Mouse (Mus musculus) CH12.LX (cell line): ENCODE measurements around the gene Tmem97. TPM values are rescaled to one million over a fixed set of nuclear protein-coding genes. Genes with fewer than 3 reads are reported as not detected.

Source experiments
- DNase-seq: peaks from one replicate; pipeline ENCODE4 v3.0.0-alpha.2; 2013; ENCODE audit errors: extremely low read depth
- H3K27ac ChIP-seq: 2 replicates; pipeline ENCODE4 v1.5.1; 2012; ENCODE audit warnings: low read depth, mild to moderate bottlenecking, control low read depth, moderate library complexity; ENCODE audit not compliant: insufficient read depth
- H3K27me3 ChIP-seq: replicated peaks from 2 replicates; pipeline ENCODE3; 2012; ENCODE audit warnings: inconsistent platforms
- H3K36me3 ChIP-seq, 2 experiments: replicated peaks in 1 of 2; 2 replicates each; pipeline versions ENCODE3 to v1.6.1; 2012; ENCODE audit warnings: inconsistent platforms in 1 of 2, low read length in 1 of 2, mild to moderate bottlenecking in 1 of 2, mixed read lengths in 1 of 2, moderate library complexity in 1 of 2; ENCODE audit not compliant: control insufficient read depth in 1 of 2, insufficient read depth in 1 of 2
- H3K4me1 ChIP-seq, 2 experiments: 2 replicates each; pipeline ENCODE4 v1.6.1; 2012; ENCODE audit warnings: inconsistent platforms in 1 of 2, moderate library complexity in 1 of 2; ENCODE audit not compliant: insufficient read depth in 2 of 2, control insufficient read depth in 1 of 2
- H3K4me2 ChIP-seq: 2 replicates; pipeline ENCODE4 v1.6.1; 2012; ENCODE audit warnings: low read depth, mild to moderate bottlenecking, control low read depth; ENCODE audit not compliant: poor library complexity, insufficient read depth, severe bottlenecking
- H3K4me3 ChIP-seq, 3 experiments: fragments of 150-350 bp in 1 of 3; sonication (generic) in 1 of 3; replicated peaks in 1 of 3; 2 replicates each; pipeline versions ENCODE3 to v1.5.1; 2011 to 2012; ENCODE audit warnings: low read depth in 2 of 3, low read length in 2 of 3, mild to moderate bottlenecking in 2 of 3, moderate library complexity in 2 of 3, control low read depth in 1 of 3, improper control_type of control experiment in 1 of 3, inconsistent platforms in 1 of 3, mixed read lengths in 1 of 3; ENCODE audit not compliant: poor library complexity in 1 of 3
- H3K79me2 ChIP-seq: replicated peaks from 2 replicates; pipeline ENCODE4 v1.6.1; 2012; ENCODE audit warnings: mild to moderate bottlenecking, moderate library complexity; ENCODE audit not compliant: control insufficient read depth, poor library complexity, insufficient read depth, severe bottlenecking; ENCODE audit errors: extremely low read depth
- H3K9ac ChIP-seq: 2 replicates; pipeline ENCODE4 v1.6.1; 2012; ENCODE audit warnings: low read depth, mild to moderate bottlenecking, control low read depth, moderate library complexity; ENCODE audit not compliant: insufficient read depth
- H3K9me3 ChIP-seq: replicated peaks from 2 replicates; pipeline ENCODE3; 2012; ENCODE audit warnings: low read length, inconsistent platforms, mixed read lengths
- BHLHE40 ChIP-seq: IDR thresholded peaks from 2 replicates; pipeline ENCODE4 v1.6.1; 2011; ENCODE audit warnings: mild to moderate bottlenecking, low read depth, low read length, improper control_type of control experiment
- CHD2 ChIP-seq: IDR thresholded peaks from 2 replicates; pipeline ENCODE4 v1.6.1; 2011; ENCODE audit warnings: low read length, improper control_type of control experiment
- EP300 ChIP-seq: IDR thresholded peaks from 2 replicates; pipeline ENCODE4 v1.6.1; 2011; ENCODE audit warnings: low read length, improper control_type of control experiment
- GABPA ChIP-seq: IDR thresholded peaks from 2 replicates; pipeline ENCODE4 v1.6.1; 2012; ENCODE audit warnings: low read depth, low read length, improper control_type of control experiment, inconsistent platforms; ENCODE audit not compliant: insufficient replicate concordance
- HCFC1 ChIP-seq: IDR thresholded peaks from 2 replicates; pipeline ENCODE4 v1.6.1; 2012; ENCODE audit warnings: low read depth, mild to moderate bottlenecking, inconsistent platforms, low read length, improper control_type of control experiment
- IRF4 ChIP-seq: IDR thresholded peaks from 2 replicates; pipeline ENCODE4 v1.6.1; 2014; ENCODE audit warnings: low read depth, mild to moderate bottlenecking, inconsistent platforms, low read length, improper control_type of control experiment
- JUN ChIP-seq: IDR thresholded peaks from 2 replicates; pipeline ENCODE4 v1.6.1; 2011; ENCODE audit warnings: low read depth, mild to moderate bottlenecking, low read length, improper control_type of control experiment, moderate library complexity; ENCODE audit not compliant: insufficient read depth
- JUND ChIP-seq: conservative IDR thresholded peaks from 2 replicates; pipeline ENCODE4 v1.6.1; 2011; ENCODE audit warnings: low read depth, low read length, improper control_type of control experiment
- MAX ChIP-seq: IDR thresholded peaks from 2 replicates; pipeline ENCODE4 v1.6.1; 2011; ENCODE audit warnings: low read length, improper control_type of control experiment
- MAZ ChIP-seq: IDR thresholded peaks from 2 replicates; pipeline ENCODE4 v1.6.1; 2012; ENCODE audit warnings: low read depth, mild to moderate bottlenecking, inconsistent platforms, low read length, improper control_type of control experiment, moderate library complexity
- MEF2A ChIP-seq: IDR thresholded peaks from 2 replicates; pipeline ENCODE4 v1.6.1; 2014; ENCODE audit warnings: low read depth, mild to moderate bottlenecking, inconsistent platforms, low read length, improper control_type of control experiment, borderline replicate concordance
- MXI1 ChIP-seq: IDR thresholded peaks from 2 replicates; pipeline ENCODE4 v1.6.1; 2011; ENCODE audit warnings: mild to moderate bottlenecking, low read depth, low read length, improper control_type of control experiment
- NELFE ChIP-seq: IDR thresholded peaks from 2 replicates; pipeline ENCODE4 v1.6.1; 2011; ENCODE audit warnings: low read depth, low read length, improper control_type of control experiment
- PAX5 ChIP-seq: IDR thresholded peaks from 2 replicates; pipeline ENCODE4 v1.6.1; 2012; ENCODE audit warnings: low read length, inconsistent platforms, mixed read lengths
- POLR2A ChIP-seq: IDR thresholded peaks from 2 replicates; pipeline ENCODE4 v1.6.1; 2011; ENCODE audit warnings: low read depth, mild to moderate bottlenecking, improper control_type of control experiment, low read length
- SIN3A ChIP-seq: IDR thresholded peaks from 2 replicates; pipeline ENCODE4 v1.6.1; 2012; ENCODE audit warnings: low read length, improper control_type of control experiment, inconsistent platforms
- TBP ChIP-seq: conservative IDR thresholded peaks from 2 replicates; pipeline ENCODE4 v1.6.1; 2011; ENCODE audit warnings: low read depth, low read length, improper control_type of control experiment
- TCF12 ChIP-seq: IDR thresholded peaks from 2 replicates; pipeline ENCODE4 v1.6.1; 2014; ENCODE audit warnings: low read depth, mild to moderate bottlenecking, inconsistent platforms, low read length, improper control_type of control experiment
- UBTF ChIP-seq: IDR thresholded peaks from 2 replicates; pipeline ENCODE4 v1.6.1; 2012; ENCODE audit warnings: low read depth, mild to moderate bottlenecking, inconsistent platforms, low read length, improper control_type of control experiment, moderate library complexity
- USF1 ChIP-seq: IDR thresholded peaks from 2 replicates; pipeline ENCODE4 v1.6.1; 2014; ENCODE audit warnings: low read depth, mild to moderate bottlenecking, inconsistent platforms, low read length, improper control_type of control experiment
- USF2 ChIP-seq: conservative IDR thresholded peaks from 2 replicates; pipeline ENCODE4 v1.6.1; 2011; ENCODE audit warnings: low read depth, low read length, improper control_type of control experiment
- ZC3H11A ChIP-seq: IDR thresholded peaks from 2 replicates; pipeline ENCODE4 v1.6.1; 2012; ENCODE audit warnings: low read depth, mild to moderate bottlenecking, inconsistent platforms, low read length, improper control_type of control experiment
- ZKSCAN1 ChIP-seq: IDR thresholded peaks from 2 replicates; pipeline ENCODE4 v1.6.1; 2012; ENCODE audit warnings: low read depth, inconsistent platforms, low read length, improper control_type of control experiment, borderline replicate concordance
- ZNF384 ChIP-seq: IDR thresholded peaks from 2 replicates; pipeline ENCODE4 v1.6.1; 2012; ENCODE audit warnings: low read depth, low read length, improper control_type of control experiment, inconsistent platforms
- dilution Hi-C: fragments of 300-500 bp; cut with MboI; formaldehyde crosslinking; loops from 2 replicates; pipeline ENCODE4 v1.14.3; 2020; ENCODE audit warnings: low sequenced_read_pairs; ENCODE audit not compliant: extremely low pct_unique_long_range_greater_than_20kb, extremely low pct_ligation_motif_present
- in situ Hi-C: fragments of 300-500 bp; cut with MboI; formaldehyde crosslinking; loops from 3 replicates; pipeline ENCODE4 v1.14.3; 2019; ENCODE audit warnings: low sequenced_read_pairs, low pct_ligation_motif_present, low pct_unique_long_range_greater_than_20kb, mixed read lengths
- polyA plus RNA-seq: library from polyadenylated mRNA; unstranded; fragments of >175 nt; gene quantifications from 2 replicates; pipeline ENCODE4 v1.2.1, GENCODE M21; 2012; ENCODE audit warnings: low read depth; ENCODE audit not compliant: insufficient read length
- total RNA-seq, 2 experiments: library from RNA; depleted of rRNA; stranded (reverse); fragments of 300-350 nt in 1 of 2; fragments of >200 nt in 1 of 2; gene quantifications; 2 replicates each; pipeline ENCODE4 v1.2.3; 2012 to 2014

Gene Tmem97
- total and polyA plus RNA-seq, 3 experiments: 213 to 347 (median 268) TPM

GRCm38 (mm10) chr11:78550168-78551058 is at the start of gene Tmem97 (continued):
- TF ChIP-seq USF1: peak; percentile 86

DNA sequence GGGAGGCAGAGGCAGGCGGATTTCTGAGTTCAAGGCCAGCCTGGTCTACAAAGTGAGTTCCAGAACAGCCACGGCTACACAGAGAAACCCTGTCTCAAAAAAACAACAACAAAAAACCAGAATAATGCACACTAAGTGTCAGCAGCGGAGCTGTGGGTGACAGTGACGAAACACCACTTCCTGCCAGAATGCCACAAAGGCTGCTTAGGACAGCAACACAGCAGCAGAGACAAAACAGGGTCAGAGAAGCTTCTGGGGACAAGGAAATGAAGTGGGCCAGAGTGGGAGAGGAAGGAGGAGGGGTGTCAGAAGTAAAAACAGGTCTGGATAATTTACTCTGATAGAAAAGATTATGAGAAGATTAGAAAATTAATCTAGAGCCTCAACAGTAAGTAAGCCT is 49.5 kb upstream of the Tmem97 start:
- Histone ChIP-seq H3K4me3 (no peak overlapping the region), H3K36me3 (peaks cover 0 to 29% of the 10 kb centered on the region in 2 experiments), H3K27me3 (no peaks in the 10 kb centered on the region), H3K27ac (no peak overlapping the region), H3K9me3 (no peaks in the 10 kb centered on the region), H3K9ac (no peak overlapping the region), H3K4me2 (no peak overlapping the region), H3K4me1 (peaks cover 0 to 9% of the 10 kb centered on the region in 2 experiments; a peak in 1 of 4 replicates), H3K79me2 (no peaks in the 10 kb centered on the region)
- TF ChIP-seq JUND (no peak), HCFC1 (no peak), IRF4 (no peak), UBTF (no peak), MAZ (no peak), MAX (no peak), MEF2A (no peak), NELFE (no peak), ZKSCAN1 (no peak), GABPA (no peak), USF2 (no peak), JUN (no peak)
- dilution Hi-C loops (no loop called here), in situ Hi-C loops (no loop called here)
- no peak for DNase-seq

- in situ Hi-C loops: no loop called here
- DNase-seq: no peak
- TF ChIP-seq BHLHE40 (no peak), MAX (no peak), ZNF384 (no peak), MXI1 (no peak), NELFE (no peak), JUN (no peak), TBP (no peak), EP300 (no peak), POLR2A (no peak), CHD2 (no peak), PAX5 (no peak), ZC3H11A (no peak), SIN3A (no peak), GABPA (no peak), TCF12 (no peak)
- TF ChIP-seq, all 38 proteins: peak for 0
- Histone ChIP-seq H3K27ac (no peak overlapping the region), H3K9me3 (no peaks in the 10 kb centered on the region), H3K4me2 (no peak overlapping the region), H3K4me3 (no peak overlapping the region), H3K4me1 (peaks cover 0 to 9% of the 10 kb centered on the region in 2 experiments; a peak in 1 of 4 replicates), H3K79me2 (no peaks in the 10 kb centered on the region), H3K36me3 (peaks cover 0 to 32% of the 10 kb centered on the region in 2 experiments), H3K9ac (no peak overlapping the region), H3K27me3 (no peaks in the 10 kb centered on the region)
- dilution Hi-C loops: no loop called here
Measured at GRCm38 (mm10) chr11:78598763-78599415, 48.3 kb upstream of the Tmem97 start.
